Mouse (Mus musculus): ENCODE data around the gene Foxred2.
A peak's percentile ranks its signal among the peaks of the same experiment; 100 is the strongest.

DNA sequence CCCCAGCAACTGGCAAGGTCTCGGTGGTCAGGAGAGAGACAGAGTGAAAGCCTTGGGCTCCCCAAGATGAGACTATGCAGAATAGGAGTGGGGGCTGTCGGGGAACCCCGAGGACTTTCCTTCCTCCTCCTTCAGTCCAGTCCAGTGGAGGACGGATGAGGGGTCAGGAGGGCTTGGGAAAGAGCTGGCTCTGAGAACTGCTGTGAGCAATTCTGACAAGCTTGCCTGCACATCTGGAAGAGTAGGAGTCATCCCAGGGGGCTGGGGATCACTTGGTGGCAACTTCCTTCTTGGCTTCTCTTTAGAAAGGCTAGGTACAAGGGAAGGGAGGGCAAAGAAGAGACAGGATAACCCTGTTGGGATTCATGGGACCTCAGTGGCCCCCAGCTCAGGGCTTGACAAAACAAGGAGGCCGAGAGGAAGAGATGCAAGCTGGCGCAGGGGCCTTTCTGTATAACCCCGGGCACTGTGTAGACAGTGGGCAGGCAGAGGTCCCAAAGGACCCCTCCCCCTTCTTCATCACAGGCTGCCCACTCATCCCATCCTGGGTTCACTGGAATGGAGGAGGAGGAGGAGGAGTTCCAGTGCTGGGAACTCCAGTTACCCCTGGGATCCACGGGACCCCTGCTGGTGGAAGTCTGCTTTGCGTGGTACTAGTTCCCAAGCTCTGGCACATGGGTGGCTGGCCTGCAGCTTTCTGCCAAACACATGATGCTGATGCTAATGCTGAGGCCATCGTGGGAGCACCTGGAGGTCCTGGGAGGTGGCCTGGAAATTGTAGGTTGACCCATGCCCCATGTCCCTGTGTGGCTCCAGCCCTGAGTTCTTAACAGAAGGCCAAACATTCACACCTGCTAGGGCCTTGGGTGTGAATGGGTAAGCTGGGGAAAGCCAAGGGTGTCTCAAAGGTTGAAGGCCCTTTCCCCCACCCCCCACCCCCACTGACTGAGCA is 35.7 kb downstream of the Foxred2 start:
- no peak for TF ChIP-seq POLR2A (IDR thresholded peaks at IDR 0.05; ENCODE audit: control insufficient read depth in 1 of 2, insufficient read depth in 1 of 2, low read depth in 1 of 2, low read length in 2 of 2, poor library complexity in 1 of 2)
- TF ChIP-seq TAL1 (IDR thresholded peaks at IDR 0.05; ENCODE audit: low read length): no peak
- peak; percentile 52 to 65 (median 57) for TF ChIP-seq CTCF (IDR thresholded peaks at IDR 0.05 in 2 of 3, conservative IDR thresholded peaks at IDR 0.05 in 1 of 3; ENCODE audit: control insufficient read depth in 1 of 3, insufficient read depth in 1 of 3, low read depth in 2 of 3, low read length in 3 of 3, poor library complexity in 1 of 3, severe bottlenecking in 1 of 3)
- no peak for TF ChIP-seq BHLHE40 (IDR thresholded peaks at IDR 0.05; ENCODE audit: borderline replicate concordance, low read depth, low read length)
- no peak for TF ChIP-seq MAX (IDR thresholded peaks at IDR 0.05; ENCODE audit: low read length)
